Mouse (Mus musculus) cerebellum, postnatal 25 days (tissue): ENCODE data around the gene Prelp.
"Not testable (repeated sequence)": the region's sequence is repeated elsewhere in the genome, so short reads cannot be mapped to it uniquely, and the experiment has no call there.

Source experiments
- DNase-seq, 2 experiments: peaks; one replicate each; pipeline ENCODE4 v3.0.0; 2021; ENCODE audit warnings: mixed read lengths in 2 of 2

Gene Prelp

GRCm38 (mm10) chr1:133921304-133921751 lies at the start of gene Prelp:
Gene Prelp, minus strand, starts transcription at chr1:133921414.
- DNase-seq: no peak

- DNase-seq: no peak
Observed at GRCm38 (mm10) chr1:133969427-133969826, 48.2 kb upstream of the Prelp start.

- no peak for DNase-seq
Observed at GRCm38 (mm10) chr1:133968788-133969325, 47.6 kb upstream of the Prelp start.

- no peak for DNase-seq
Observed at GRCm38 (mm10) chr1:133967481-133968017, 46.3 kb upstream of the Prelp start.

GRCm38 (mm10) chr1:133966044-133966443 lies 44.8 kb upstream of the Prelp start:
- DNase-seq: no peak

GRCm38 (mm10) chr1:133965298-133965697 lies 44.1 kb upstream of the Prelp start:
- no peak for DNase-seq

- DNase-seq: no peak
Observed at GRCm38 (mm10) chr1:133964742-133965141, 43.5 kb upstream of the Prelp start.

GRCm38 (mm10) chr1:133963578-133963977 lies 42.4 kb upstream of the Prelp start:
- not testable (repeated sequence) for DNase-seq

GRCm38 (mm10) chr1:133963128-133963527 lies 41.9 kb upstream of the Prelp start:
- DNase-seq: not testable (repeated sequence)

GRCm38 (mm10) chr1:133961281-133962134 lies 40.3 kb upstream of the Prelp start:
- peak; percentile 87 to 90 for DNase-seq

- DNase-seq: no peak
Observed at GRCm38 (mm10) chr1:133959521-133959920, 38.3 kb upstream of the Prelp start.

- DNase-seq: no peak
Observed at GRCm38 (mm10) chr1:133954009-133954408, 32.8 kb upstream of the Prelp start.

- DNase-seq: peak; percentile 76
Observed at GRCm38 (mm10) chr1:133953261-133953742, 32.1 kb upstream of the Prelp start.

GRCm38 (mm10) chr1:133951598-133951997 lies 30.4 kb upstream of the Prelp start:
- DNase-seq: no peak

- no peak for DNase-seq
Observed at GRCm38 (mm10) chr1:133950061-133950782, 29.0 kb upstream of the Prelp start.

GRCm38 (mm10) chr1:133945106-133945505 lies 23.9 kb upstream of the Prelp start:
- no peak for DNase-seq

- DNase-seq: no peak
Observed at GRCm38 (mm10) chr1:133941904-133942303, 20.7 kb upstream of the Prelp start.

GRCm38 (mm10) chr1:133941158-133941860 lies 20.1 kb upstream of the Prelp start:
- DNase-seq: no peak

- no peak for DNase-seq
Observed at GRCm38 (mm10) chr1:133940481-133941092, 19.4 kb upstream of the Prelp start.

GRCm38 (mm10) chr1:133939708-133940107 lies 18.5 kb upstream of the Prelp start:
- DNase-seq: no peak

GRCm38 (mm10) chr1:133936169-133936568 lies 15.0 kb upstream of the Prelp start:
- no peak for DNase-seq
